Mouse (Mus musculus) heart, adult 9 months (tissue): ENCODE measurements around the gene Gm813.
"Not testable (repeated sequence)": the region's sequence is repeated elsewhere in the genome, so short reads cannot be mapped to it uniquely, and the experiment has no call there.

Experiments
- DNase-seq, 2 experiments: peaks; one replicate each; pipeline ENCODE4 v3.0.0; 2022; ENCODE audit warnings: low spot score in 2 of 2

Gm813 gene

GRCm38 (mm10) chr16:58616878-58617277, at the start of gene Gm813:
Gene Gm813, minus strand, starts transcription at chr16:58616978.
- DNase-seq, result no peak

- not testable (repeated sequence) for DNase-seq
Observed at GRCm38 (mm10) chr16:58665137-58665536, 48.4 kb upstream of the Gm813 start.

- DNase-seq, result no peak
Observed at GRCm38 (mm10) chr16:58663816-58664215, 47.0 kb upstream of the Gm813 start.

- no peak for DNase-seq
Observed at GRCm38 (mm10) chr16:58663021-58663420, 46.2 kb upstream of the Gm813 start.

DNA sequence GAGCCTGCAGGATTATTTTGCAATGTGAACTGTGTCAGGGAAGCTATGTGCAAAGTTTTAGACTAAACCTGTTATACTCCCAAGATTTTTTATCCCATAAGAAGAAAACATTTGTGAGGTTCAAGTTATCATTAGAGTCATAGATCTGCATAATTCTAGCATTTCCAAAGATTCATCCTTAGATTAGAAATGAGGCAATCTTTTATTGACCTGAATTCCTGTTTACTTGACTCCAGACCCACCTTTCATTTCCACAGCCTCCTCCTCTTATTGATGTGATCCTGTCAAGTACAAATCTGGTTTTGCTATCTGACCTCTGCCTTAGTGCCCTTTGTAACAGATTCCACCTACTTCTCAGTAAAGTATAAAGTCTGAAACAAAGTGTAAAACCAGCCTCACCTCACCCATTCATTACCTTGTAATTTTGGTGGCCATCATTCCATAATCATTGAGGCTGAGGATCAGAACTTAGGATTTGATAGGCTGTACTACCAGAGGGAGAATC, 45.6 kb upstream of the Gm813 start:
- no peak for DNase-seq

DNA sequence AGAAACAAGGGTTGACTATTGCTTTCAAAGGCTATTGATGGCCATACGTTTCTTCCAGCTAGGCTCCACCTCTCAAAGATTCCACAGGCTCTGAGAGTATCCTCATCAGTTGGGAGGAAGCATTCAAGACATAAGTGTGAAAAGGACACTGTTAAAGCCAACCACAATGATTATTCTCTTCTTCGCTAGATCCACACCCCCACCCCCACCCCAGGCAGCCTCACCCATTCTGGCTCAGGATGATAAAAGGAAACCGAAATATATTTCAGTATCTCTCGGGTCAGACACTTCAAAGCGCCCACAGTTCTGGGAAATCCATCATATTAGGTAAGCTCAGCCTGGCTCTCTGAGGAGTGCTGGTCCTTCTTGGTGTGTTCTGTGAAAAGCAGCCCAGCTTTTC, 45.0 kb upstream of the Gm813 start:
- DNase-seq, result no peak

- DNase-seq, result no peak
Observed at GRCm38 (mm10) chr16:58658668-58659067, 41.9 kb upstream of the Gm813 start.

DNA sequence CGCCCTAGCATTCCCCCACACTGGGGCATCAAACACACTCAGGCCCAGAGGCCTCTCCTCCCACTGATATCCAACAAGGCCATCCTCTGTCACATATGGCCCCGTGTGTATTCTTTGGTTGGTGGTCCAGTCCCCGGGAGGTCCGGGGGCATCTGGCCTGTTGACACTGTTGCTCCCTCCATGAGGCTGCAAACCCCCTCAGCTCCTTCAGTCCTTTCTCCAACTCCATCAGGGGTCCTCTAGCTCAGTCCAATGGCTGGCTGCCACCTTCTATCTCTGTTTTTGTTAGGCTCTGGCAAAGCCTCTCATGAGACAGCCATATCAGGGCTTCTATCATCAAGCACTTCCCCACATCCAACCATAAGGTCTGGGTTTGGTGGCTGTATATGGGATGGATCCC, 39.7 kb upstream of the Gm813 start:
- no peak for DNase-seq

DNA sequence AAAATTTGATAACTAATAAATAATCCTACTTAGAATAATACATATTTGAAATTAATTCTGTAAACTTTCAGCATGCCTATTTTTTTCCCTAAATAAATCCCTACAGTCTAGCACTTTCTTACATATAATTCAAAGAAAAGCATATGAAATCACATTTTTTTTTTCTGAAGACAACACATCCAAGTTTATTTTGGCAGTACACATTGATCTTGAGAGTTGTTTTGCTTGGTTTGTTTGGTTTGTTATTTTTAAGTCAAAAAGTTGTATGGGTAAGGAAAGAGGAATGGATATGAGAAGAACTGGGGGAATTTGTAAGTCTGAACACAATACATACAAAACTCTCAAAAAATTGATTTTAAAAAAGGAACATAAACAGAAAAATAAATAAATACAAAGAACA, 39.0 kb upstream of the Gm813 start:
- DNase-seq, result no peak

DNA sequence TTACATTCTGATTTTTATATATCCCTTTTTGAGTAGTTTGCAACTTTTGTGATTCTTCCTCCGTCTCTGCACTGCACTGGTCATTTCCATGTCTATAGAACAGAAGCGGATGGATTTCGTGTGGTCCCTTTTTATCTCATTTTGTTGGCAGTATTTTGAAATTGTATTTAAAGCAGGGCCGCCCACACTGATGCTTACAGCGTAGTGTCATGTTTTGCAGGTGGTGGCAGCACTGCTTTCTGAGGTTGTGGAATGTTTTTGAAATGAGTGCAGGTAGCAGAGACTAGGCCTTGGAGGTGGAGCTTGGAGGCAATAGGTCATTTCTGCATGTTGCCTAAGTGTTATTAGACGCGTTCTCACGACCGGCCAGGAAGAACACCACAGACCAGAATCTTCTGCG, 33.2 kb upstream of the Gm813 start:
- DNase-seq, result no peak

DNA sequence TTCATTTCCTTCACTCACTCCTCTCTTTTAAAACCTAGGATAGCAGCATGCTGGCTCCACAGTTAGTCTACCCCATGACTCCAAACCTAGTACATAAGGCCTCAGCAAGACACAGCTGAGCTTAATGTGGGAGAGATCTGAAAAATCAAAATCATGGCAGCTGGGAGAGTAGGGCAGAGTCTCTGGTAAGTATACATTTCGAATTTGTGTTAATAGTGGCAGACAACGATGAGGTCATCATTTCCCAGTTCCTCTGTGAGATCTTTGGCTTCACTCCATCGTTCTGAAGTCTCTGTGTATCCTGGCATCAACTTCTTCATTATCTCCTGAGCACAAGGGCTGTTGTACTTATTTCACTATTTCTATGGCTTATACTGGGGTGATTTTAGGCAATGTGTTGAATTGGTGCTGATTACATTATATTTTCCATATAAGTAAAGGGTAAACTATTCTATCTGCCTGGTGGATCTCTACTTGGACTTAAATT, 22.0 kb upstream of the Gm813 start, which contains the start of gene E330017A01Rik:
Gene E330017A01Rik, minus strand, starts transcription at position 51 of the 487 bp plus-strand sequence.
- no peak for DNase-seq

GRCm38 (mm10) chr16:58638016-58638415, 21.2 kb upstream of the Gm813 start:
- DNase-seq, result no peak

GRCm38 (mm10) chr16:58637448-58637847, 20.7 kb upstream of the Gm813 start:
- DNase-seq, result no peak

- DNase-seq, result no peak
Observed at GRCm38 (mm10) chr16:58635866-58636265, 19.1 kb upstream of the Gm813 start.

- no peak for DNase-seq
Observed at GRCm38 (mm10) chr16:58629736-58630135, 13.0 kb upstream of the Gm813 start.

- no peak for DNase-seq
Observed at GRCm38 (mm10) chr16:58628968-58629367, 12.2 kb upstream of the Gm813 start.

DNA sequence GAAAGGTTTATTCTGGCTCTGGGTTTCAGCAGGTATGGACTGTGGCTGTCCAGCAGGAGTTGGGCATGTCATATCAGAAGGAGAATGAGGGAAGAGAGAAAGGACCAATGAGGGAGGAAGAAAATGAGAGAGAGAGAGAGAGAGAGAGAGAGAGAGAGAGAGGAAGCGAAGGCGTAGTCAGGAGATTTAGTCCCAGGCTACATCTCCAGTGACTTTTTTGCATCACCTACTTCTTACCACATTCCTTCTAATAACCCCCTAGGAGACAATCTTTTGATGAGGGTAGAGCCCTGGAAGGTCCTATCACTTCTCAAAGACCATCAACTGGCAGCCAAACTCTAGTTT, 11.5 kb upstream of the Gm813 start:
- DNase-seq, result no peak

GRCm38 (mm10) chr16:58627597-58628335, 11.0 kb upstream of the Gm813 start:
- DNase-seq, result no peak

DNA sequence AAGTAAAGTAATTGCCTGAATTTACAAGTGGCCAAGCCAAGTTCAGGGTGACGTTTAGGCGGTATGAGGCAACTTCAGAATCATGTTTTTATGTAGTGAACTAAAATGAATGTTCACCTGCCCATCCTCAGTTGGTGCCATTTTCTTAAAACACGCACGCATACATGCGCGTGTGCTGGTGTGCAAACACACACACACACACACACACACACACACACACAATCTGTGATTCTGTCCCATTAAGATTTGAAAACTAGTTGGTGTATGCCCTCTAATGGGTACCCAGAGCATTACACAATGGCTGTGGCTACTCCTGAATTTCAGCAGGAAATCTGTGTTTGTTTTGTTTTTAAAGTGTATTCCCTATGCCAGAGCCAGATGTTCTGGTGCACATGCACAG, 7.2 kb upstream of the Gm813 start:
- peak in 1 of 2 experiments; percentile 30 for DNase-seq

DNA sequence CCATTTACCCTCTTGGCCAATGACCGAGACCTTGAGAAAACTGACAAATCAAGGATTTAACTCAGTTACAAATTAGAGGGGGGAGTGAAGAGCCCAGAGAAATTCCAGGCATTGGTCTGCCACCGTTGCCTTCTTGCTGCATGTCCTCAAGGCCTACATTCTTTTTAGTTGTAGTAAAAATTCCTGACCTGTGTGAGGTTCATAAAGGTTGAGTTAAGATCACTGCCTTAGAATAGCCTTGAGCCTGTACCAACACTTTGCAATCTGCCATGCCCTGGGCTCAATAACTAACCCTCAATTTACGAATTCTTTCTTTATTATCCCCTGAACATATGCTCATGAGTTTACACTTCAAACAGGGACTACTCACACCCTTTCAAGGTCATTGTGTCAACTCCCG, 6.3 kb upstream of the Gm813 start:
- DNase-seq, result no peak

DNA sequence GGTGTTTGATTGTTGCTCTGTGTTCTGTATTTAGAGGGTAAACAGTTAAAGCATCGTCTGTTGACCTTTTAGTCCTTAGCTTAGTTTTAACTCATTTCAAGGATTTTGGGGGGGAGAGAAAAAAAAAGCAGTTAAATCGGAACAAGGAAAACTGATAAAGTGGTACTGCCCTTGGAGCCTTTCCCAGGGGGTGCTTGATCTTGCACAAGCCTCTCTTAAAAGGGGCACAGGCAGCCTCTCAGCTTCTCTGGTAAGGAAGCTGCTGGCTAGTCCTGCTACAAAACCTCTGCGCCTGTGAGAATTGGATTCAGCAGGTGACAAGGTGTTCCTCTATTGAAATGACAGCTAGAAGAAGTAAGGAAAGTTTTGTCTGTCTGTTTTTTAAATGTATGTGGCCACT, 5.6 kb upstream of the Gm813 start:
- DNase-seq, result no peak

DNA sequence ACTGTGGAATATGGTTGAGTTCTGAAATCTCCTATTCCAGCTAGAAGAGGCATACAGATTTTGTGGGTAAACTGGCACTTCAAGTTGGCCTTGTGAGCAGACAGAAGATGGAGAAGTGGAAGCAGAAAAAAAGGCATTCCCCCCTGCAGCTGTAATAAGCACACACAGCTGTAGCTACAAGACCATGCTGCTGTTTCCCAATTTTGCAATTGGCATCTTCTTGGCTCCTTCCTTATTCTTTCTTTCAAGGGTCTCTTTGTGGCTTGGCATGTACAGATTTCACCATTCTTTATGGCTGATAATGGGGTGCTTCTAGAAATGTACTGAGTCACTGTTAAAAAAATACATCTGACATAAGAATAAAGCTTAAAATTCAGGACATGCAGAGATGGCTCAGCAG, 568 bp upstream of the Gm813 start:
- no peak for DNase-seq

GRCm38 (mm10) chr16:58612969-58613368, 3.8 kb downstream of the Gm813 start:
- DNase-seq, result no peak

- no peak for DNase-seq
Observed at GRCm38 (mm10) chr16:58607101-58607500, 9.7 kb downstream of the Gm813 start.
